Mouse (Mus musculus): ENCODE results near the gene Hyal6. TPM values are rescaled to one million over a fixed set of nuclear protein-coding genes. Genes with fewer than 3 reads are reported as not detected.
A peak's percentile ranks its signal among the peaks of the same experiment; 100 is the strongest.

The Hyal6 gene
- not detected in 2 replicates for polyA plus RNA-seq (2012; rRNA removed)

GRCm38 (mm10) chr6:24732945-24733344, at the start of gene Hyal6:
Gene Hyal6 (plus strand): TSS chr6:24733245.
- no peak for DNase-seq (ENCODE audit: low read depth)
- TF ChIP-seq POLR2A (IDR thresholded peaks at IDR 0.05; ENCODE audit: borderline replicate concordance, extremely low read depth, insufficient read depth, insufficient read length, poor library complexity, severe bottlenecking) (no peak), CTCF (IDR thresholded peaks at IDR 0.05; ENCODE audit: borderline replicate concordance, extremely low read depth, insufficient read depth, insufficient read length) (no peak)

GRCm38 (mm10) chr6:24687871-24688270, 45.2 kb upstream of the Hyal6 start:
- TF ChIP-seq CTCF (IDR thresholded peaks at IDR 0.05; ENCODE audit: borderline replicate concordance, extremely low read depth, insufficient read depth, insufficient read length) (no peak), POLR2A (IDR thresholded peaks at IDR 0.05; ENCODE audit: borderline replicate concordance, extremely low read depth, insufficient read depth, insufficient read length, poor library complexity, severe bottlenecking) (no peak)
- no peak for DNase-seq (ENCODE audit: low read depth)

- no peak for TF ChIP-seq CTCF (IDR thresholded peaks at IDR 0.05; ENCODE audit: borderline replicate concordance, extremely low read depth, insufficient read depth, insufficient read length)
- TF ChIP-seq POLR2A (IDR thresholded peaks at IDR 0.05; ENCODE audit: borderline replicate concordance, extremely low read depth, insufficient read depth, insufficient read length, poor library complexity, severe bottlenecking): no peak
- DNase-seq (ENCODE audit: low read depth): no peak
Observed at GRCm38 (mm10) chr6:24694455-24695410, 38.3 kb upstream of the Hyal6 start.

- no peak for DNase-seq (ENCODE audit: low read depth)
- no peak for TF ChIP-seq POLR2A (IDR thresholded peaks at IDR 0.05; ENCODE audit: borderline replicate concordance, extremely low read depth, insufficient read depth, insufficient read length, poor library complexity, severe bottlenecking)
- TF ChIP-seq CTCF (IDR thresholded peaks at IDR 0.05; ENCODE audit: borderline replicate concordance, extremely low read depth, insufficient read depth, insufficient read length): no peak
Observed at GRCm38 (mm10) chr6:24696117-24696516, 36.9 kb upstream of the Hyal6 start.

- TF ChIP-seq CTCF (IDR thresholded peaks at IDR 0.05; ENCODE audit: borderline replicate concordance, extremely low read depth, insufficient read depth, insufficient read length) (no peak), POLR2A (IDR thresholded peaks at IDR 0.05; ENCODE audit: borderline replicate concordance, extremely low read depth, insufficient read depth, insufficient read length, poor library complexity, severe bottlenecking) (no peak)
- DNase-seq (ENCODE audit: low read depth): no peak
Observed at GRCm38 (mm10) chr6:24697216-24697615, 35.8 kb upstream of the Hyal6 start.

- TF ChIP-seq POLR2A (IDR thresholded peaks at IDR 0.05; ENCODE audit: borderline replicate concordance, extremely low read depth, insufficient read depth, insufficient read length, poor library complexity, severe bottlenecking) (no peak), CTCF (IDR thresholded peaks at IDR 0.05; ENCODE audit: borderline replicate concordance, extremely low read depth, insufficient read depth, insufficient read length) (no peak)
- no peak for DNase-seq (ENCODE audit: low read depth)
Observed at GRCm38 (mm10) chr6:24707090-24707489, 26.0 kb upstream of the Hyal6 start.

- DNase-seq (ENCODE audit: low read depth): no peak
- no peak for TF ChIP-seq CTCF (IDR thresholded peaks at IDR 0.05; ENCODE audit: borderline replicate concordance, extremely low read depth, insufficient read depth, insufficient read length)
- TF ChIP-seq POLR2A (IDR thresholded peaks at IDR 0.05; ENCODE audit: borderline replicate concordance, extremely low read depth, insufficient read depth, insufficient read length, poor library complexity, severe bottlenecking): no peak
Observed at GRCm38 (mm10) chr6:24707499-24707898, 25.5 kb upstream of the Hyal6 start.

- no peak for TF ChIP-seq POLR2A (IDR thresholded peaks at IDR 0.05; ENCODE audit: borderline replicate concordance, extremely low read depth, insufficient read depth, insufficient read length, poor library complexity, severe bottlenecking)
- TF ChIP-seq CTCF (IDR thresholded peaks at IDR 0.05; ENCODE audit: borderline replicate concordance, extremely low read depth, insufficient read depth, insufficient read length): peak; percentile 48
- peak; percentile 84 for DNase-seq (ENCODE audit: low read depth)
Observed at GRCm38 (mm10) chr6:24721317-24722099, 11.5 kb upstream of the Hyal6 start.

- TF ChIP-seq CTCF (IDR thresholded peaks at IDR 0.05; ENCODE audit: borderline replicate concordance, extremely low read depth, insufficient read depth, insufficient read length): no peak
- no peak for TF ChIP-seq POLR2A (IDR thresholded peaks at IDR 0.05; ENCODE audit: borderline replicate concordance, extremely low read depth, insufficient read depth, insufficient read length, poor library complexity, severe bottlenecking)
- DNase-seq (ENCODE audit: low read depth): no peak
Observed at GRCm38 (mm10) chr6:24728130-24728529, 4.9 kb upstream of the Hyal6 start.

GRCm38 (mm10) chr6:24734565-24734964, 1.5 kb downstream of the Hyal6 start:
- DNase-seq (ENCODE audit: low read depth): no peak
- TF ChIP-seq CTCF (IDR thresholded peaks at IDR 0.05; ENCODE audit: borderline replicate concordance, extremely low read depth, insufficient read depth, insufficient read length) (no peak), POLR2A (IDR thresholded peaks at IDR 0.05; ENCODE audit: borderline replicate concordance, extremely low read depth, insufficient read depth, insufficient read length, poor library complexity, severe bottlenecking) (no peak)

- no peak for TF ChIP-seq CTCF (IDR thresholded peaks at IDR 0.05; ENCODE audit: borderline replicate concordance, extremely low read depth, insufficient read depth, insufficient read length)
- TF ChIP-seq POLR2A (IDR thresholded peaks at IDR 0.05; ENCODE audit: borderline replicate concordance, extremely low read depth, insufficient read depth, insufficient read length, poor library complexity, severe bottlenecking): no peak
- DNase-seq (ENCODE audit: low read depth): no peak
Observed at GRCm38 (mm10) chr6:24748029-24748428, 15.0 kb downstream of the Hyal6 start, which contains the start of gene Hyal4. Gene Hyal4 (plus strand): TSS chr6:24748329.
